Mouse (Mus musculus): ENCODE results near the gene Lcor.
A peak's percentile ranks its signal among the peaks of the same experiment; 100 is the strongest.

Gene Lcor

GRCm38 (mm10) chr19:41482190-41482908 lies at the start of gene Lcor:
Gene Lcor (plus strand): TSS chr19:41482637.
- peak; percentile 81 to 82 for DNase-seq

- DNase-seq = no peak
Observed at GRCm38 (mm10) chr19:41435366-41435765, 47.1 kb upstream of the Lcor start.

DNA sequence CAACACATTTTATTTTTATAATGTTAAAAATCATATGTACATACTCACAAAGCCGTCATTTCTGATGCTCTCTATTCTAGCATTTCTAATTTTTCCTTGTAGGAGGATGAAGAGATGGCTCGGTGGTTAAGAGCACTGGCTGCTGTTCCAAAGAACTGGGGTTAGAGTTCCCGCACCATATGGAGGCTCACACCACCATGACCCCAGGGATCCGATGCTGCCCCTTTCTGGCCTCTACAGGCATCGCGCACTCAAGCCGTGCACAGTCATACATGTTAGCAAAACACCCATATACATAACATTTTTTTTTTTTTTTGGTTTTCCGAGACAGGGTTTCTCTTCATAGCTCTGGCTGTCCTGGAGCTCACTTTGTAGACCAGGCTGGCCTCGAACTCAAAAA lies 46.0 kb upstream of the Lcor start:
- DNase-seq = no peak

DNA sequence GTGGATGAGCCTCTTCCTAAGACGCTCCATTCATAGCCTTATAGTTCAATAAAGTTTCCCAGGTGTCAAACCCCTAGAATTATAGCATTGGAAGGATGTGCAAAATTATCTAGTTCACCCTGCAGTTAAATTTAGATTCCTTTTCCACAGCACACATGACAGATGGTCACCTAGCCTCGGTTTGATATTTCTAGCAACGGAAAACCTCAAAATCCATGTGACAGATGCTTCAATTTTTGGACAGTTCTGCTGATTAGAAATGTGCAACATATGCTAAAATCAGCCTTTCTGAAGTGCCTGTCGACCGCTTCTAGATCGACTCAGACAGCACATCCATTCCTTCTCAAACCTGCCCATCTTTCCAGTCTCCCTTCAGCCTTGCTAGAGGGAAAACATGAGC lies 43.5 kb upstream of the Lcor start:
- DNase-seq = no peak

GRCm38 (mm10) chr19:41441446-41441845 lies 41.0 kb upstream of the Lcor start:
- DNase-seq = no peak

- no peak for DNase-seq
Observed at GRCm38 (mm10) chr19:41441911-41442607, 40.4 kb upstream of the Lcor start.

DNA sequence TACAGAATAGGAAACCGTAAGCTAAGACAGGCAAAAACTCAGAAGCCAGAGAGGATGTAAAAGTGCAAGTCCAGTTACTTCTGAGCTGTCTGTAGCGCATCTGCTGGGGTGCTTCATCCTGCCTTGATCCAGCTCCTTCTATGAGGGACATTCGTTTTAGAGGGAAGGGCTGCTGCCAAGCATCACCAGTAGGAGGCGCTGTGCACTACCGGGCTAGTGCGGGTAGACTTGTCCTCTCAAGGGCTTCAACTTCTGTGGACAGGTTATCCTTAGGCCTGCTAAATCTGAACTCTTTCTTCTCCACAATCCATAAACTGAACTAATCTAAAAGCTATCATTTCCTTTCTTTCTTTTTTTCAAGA lies 39.8 kb upstream of the Lcor start:
- DNase-seq = peak; percentile 56

GRCm38 (mm10) chr19:41444491-41444890 lies 37.9 kb upstream of the Lcor start:
- DNase-seq = no peak

- DNase-seq = no peak
Observed at GRCm38 (mm10) chr19:41445013-41445610, 37.3 kb upstream of the Lcor start.

DNA sequence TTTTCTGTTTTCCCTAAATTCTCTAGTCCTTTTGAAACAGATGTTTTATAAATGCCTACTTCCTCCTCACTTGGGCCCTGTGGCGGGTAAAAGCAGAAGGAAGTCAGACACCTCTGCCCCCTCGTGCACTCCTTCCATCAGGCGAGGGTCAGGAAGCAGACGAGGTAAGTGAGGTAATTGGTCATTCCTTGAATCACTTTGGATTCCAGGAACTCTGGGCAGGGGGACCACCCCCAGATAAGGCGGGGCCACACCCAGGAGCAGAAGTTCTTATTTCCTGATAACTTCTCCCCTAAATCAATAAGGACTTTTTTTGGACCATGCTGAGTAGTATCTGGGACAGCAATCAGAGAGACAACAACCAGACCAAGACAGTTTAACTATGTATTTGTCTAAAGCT lies 36.7 kb upstream of the Lcor start:
- peak; percentile 17 to 35 for DNase-seq

- DNase-seq = no peak
Observed at GRCm38 (mm10) chr19:41447166-41447565, 35.3 kb upstream of the Lcor start.

GRCm38 (mm10) chr19:41447760-41448159 lies 34.7 kb upstream of the Lcor start:
- no peak for DNase-seq

- no peak for DNase-seq
Observed at GRCm38 (mm10) chr19:41449415-41450075, 32.9 kb upstream of the Lcor start.

- DNase-seq = no peak
Observed at GRCm38 (mm10) chr19:41452166-41452565, 30.3 kb upstream of the Lcor start.

DNA sequence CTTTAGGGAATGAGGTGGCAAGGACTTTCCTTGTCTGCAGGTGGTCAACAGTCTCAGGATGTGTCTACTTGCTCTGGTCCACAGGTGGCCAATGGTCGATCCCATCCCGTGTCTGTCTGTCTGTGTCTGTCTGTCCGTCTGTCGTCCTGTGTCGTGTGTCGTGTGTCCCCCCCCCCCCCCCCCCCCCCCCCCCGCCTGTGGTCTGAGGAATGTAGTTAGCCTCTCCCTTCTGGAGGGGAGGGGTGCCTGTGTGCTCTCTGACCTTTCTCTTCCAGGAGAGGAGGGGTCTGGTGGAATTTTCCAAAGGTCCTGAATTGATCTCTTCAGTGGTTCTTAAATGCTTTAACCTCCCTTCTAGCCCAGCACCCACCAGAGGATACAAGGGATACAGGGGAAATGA lies 27.8 kb upstream of the Lcor start:
- DNase-seq = no peak

- DNase-seq = peak; percentile 10 to 26
Observed at GRCm38 (mm10) chr19:41455091-41455626, 27.3 kb upstream of the Lcor start.

DNA sequence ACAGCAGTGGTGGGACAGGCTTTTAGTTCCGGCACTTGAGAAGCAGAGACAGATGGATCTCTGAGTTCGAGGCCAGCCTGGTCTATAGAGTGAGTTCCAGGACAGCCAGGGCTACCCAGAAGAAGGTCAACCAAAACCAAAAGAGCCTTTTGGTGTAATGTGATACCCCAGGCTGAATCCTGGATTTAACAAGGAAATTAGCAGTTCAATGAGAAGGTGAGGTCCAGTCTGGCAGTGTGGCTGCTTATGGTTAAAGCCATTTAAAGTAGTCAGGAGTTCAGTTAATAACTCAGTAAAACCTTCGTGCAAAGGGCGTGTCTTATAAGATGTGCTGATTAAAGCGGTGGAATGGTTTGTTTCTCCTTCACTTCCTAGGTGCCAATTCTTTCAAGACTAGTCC lies 25.3 kb upstream of the Lcor start:
- no peak for DNase-seq

DNA sequence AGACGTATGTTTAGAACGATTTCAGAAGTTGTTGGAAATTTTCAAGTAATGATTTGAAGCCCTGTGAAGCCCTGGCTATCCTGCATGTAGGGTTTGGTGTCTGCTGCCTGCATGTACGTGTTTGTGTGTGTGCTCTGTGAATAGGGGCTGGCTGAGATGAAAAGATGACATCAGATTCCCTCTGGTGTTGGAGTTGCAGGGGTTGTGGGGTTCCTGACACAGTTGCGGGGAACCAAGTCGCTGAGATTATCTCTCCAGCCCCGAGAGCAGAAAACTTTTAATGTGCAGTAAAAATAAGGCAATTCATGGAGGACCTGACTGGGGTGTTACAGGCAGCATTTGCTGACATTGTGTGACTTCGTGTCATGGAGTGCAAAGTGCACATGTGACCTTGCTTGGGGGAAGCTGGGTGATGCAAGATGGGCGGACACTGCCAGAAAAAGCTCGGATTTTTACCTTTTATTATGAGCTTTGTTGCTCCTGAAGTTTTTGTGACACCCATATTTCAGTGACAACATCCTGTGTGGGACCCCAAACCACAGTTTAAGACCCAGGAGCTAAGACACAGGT lies 20.2 kb upstream of the Lcor start:
- no peak for DNase-seq

- DNase-seq = no peak
Observed at GRCm38 (mm10) chr19:41463841-41464240, 18.6 kb upstream of the Lcor start.

- no peak for DNase-seq
Observed at GRCm38 (mm10) chr19:41466475-41466874, 16.0 kb upstream of the Lcor start.

- DNase-seq = no peak
Observed at GRCm38 (mm10) chr19:41473566-41474135, 8.8 kb upstream of the Lcor start.

DNA sequence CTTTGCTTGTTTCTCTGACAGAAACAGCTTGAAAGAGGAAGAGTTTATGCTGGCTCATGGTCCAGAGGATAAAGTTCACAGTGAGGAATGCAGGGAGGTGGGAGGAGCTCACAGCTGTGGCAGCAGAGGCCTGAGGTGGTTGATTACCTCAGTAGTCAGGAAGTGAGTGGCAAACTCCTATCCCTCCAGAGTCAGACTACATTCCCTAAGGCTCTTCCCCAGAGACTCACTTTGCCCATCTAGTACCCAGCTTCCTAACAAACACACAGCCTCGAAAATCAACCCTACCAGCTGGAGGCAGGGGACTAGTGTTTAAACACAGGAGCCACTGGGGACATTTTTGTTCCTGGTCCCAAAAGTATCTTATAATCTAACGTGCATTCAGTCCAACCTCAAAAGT lies 7.5 kb upstream of the Lcor start:
- DNase-seq = peak; percentile 21 to 22
